Mouse (Mus musculus) kidney, postnatal 0 days (tissue): ENCODE measurements around the gene Fgfr2. TPM values are rescaled to one million over a fixed set of nuclear protein-coding genes. Genes with fewer than 3 reads are reported as not detected.

Source experiments
- ATAC-seq: fragments of 200-750 bp; cut with Nextera tagmentation; replicated peaks from 2 replicates; pipeline ENCODE4 v1.8.0; 2017; ENCODE audit warnings: low read depth, moderate number of reproducible peaks, moderate TSS enrichment, moderate library complexity; ENCODE audit not compliant: low FRiP score
- DNase-seq: peaks from one replicate; pipeline ENCODE4 v3.0.0-alpha.2; 2016; ENCODE audit warnings: low spot score
- H3K27ac ChIP-seq: fragments of 300-500 bp; sonication (generic); 2 replicates; pipeline ENCODE4 v1.5.1; 2014; ENCODE audit warnings: mild to moderate bottlenecking
- H3K27me3 ChIP-seq: fragments of 300-500 bp; sonication (generic); 2 replicates; pipeline ENCODE4 v1.6.1; 2014; ENCODE audit warnings: low read length, mixed read lengths; ENCODE audit not compliant: insufficient read depth
- H3K36me3 ChIP-seq: fragments of 300-500 bp; sonication (generic); 2 replicates; pipeline ENCODE4 v1.6.1; 2014; ENCODE audit warnings: low read length, mixed read lengths; ENCODE audit not compliant: insufficient read depth
- H3K4me1 ChIP-seq: fragments of 300-500 bp; sonication (generic); replicated peaks from 2 replicates; pipeline ENCODE4 v1.6.1; 2014; ENCODE audit warnings: antibody characterized with exemption, low read length, mixed read lengths; ENCODE audit not compliant: insufficient read depth
- H3K4me2 ChIP-seq: fragments of 300-500 bp; sonication (generic); 2 replicates; pipeline ENCODE4 v1.6.1; 2014; ENCODE audit warnings: mild to moderate bottlenecking, low read length, moderate library complexity, mixed read lengths
- H3K4me3 ChIP-seq: fragments of 300-500 bp; sonication (generic); replicated peaks from 2 replicates; pipeline ENCODE4 v1.5.1; 2014; ENCODE audit warnings: low read depth, low read length
- H3K9ac ChIP-seq: fragments of 300-500 bp; sonication (generic); 2 replicates; pipeline ENCODE4 v1.6.1; 2014; ENCODE audit warnings: low read depth, low read length
- H3K9me3 ChIP-seq: fragments of 300-500 bp; sonication (generic); replicated peaks from 2 replicates; pipeline ENCODE4 v1.6.1; 2016; ENCODE audit warnings: low read length, inconsistent platforms, mixed read lengths
- CTCF ChIP-seq: IDR thresholded peaks from 2 replicates; pipeline ENCODE4 v1.5.1; 2016; ENCODE audit warnings: antibody characterized with exemption, low read depth, mild to moderate bottlenecking, moderate library complexity
- whole genome bisulfite sequencing: fragments of 180-500 bp; shearing (Covaris S2); extraction: QIAGEN DNeasy Blood & Tissue Kit; methylation state at CpG from one replicate; pipeline ENCODE4 v1.1.7; 2014; 5-methylcytosine and 5-hydroxymethylcytosine counted together
- polyA plus RNA-seq: library from polyadenylated mRNA; unstranded; fragments of >200 nt; fragmentation: Nextera tagmentation; extraction: Ambion mirVana; gene quantifications from 2 replicates; pipeline ENCODE4 v1.2.1, GENCODE M21; 2015

Gene Fgfr2
- polyA plus RNA-seq, 1 experiment from 2014 or later, result 79.8 TPM

DNA sequence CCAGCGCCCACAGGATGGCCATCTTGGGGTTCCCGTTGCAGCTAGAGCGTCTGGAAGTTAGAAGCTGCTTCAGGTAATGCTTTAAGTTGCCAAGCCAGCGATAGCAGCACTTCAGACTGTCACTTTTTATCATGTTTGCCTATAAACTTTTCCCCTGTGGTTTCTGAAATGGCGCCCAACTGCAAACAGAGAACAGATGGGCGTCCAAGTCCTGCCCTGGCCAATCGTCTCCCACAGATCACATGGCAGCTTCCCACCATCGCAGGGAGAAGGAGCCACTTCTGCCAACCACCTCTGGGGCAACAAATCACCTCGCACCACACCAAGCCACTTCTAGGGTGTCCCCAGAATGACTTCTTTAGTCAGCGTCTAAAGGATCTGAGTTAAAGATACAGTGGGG, 2875.3 kb downstream of the Fgfr2 start:
- Histone ChIP-seq H3K27me3 (no peaks in the 10 kb centered on the region), H3K4me1 (peaks cover 48% of the 10 kb centered on the region), H3K9me3 (no peaks in the 10 kb centered on the region), H3K4me3 (no peak overlapping the region), H3K36me3 (no peaks in the 10 kb centered on the region), H3K27ac (no peak overlapping the region), H3K4me2 (no peak overlapping the region), H3K9ac (no peak overlapping the region)
- no peak for ATAC-seq
- 65% methylated on average over 10 of the region's 10 CpGs for WGBS
- TF ChIP-seq CTCF, result no peak
- no peak for DNase-seq

DNA sequence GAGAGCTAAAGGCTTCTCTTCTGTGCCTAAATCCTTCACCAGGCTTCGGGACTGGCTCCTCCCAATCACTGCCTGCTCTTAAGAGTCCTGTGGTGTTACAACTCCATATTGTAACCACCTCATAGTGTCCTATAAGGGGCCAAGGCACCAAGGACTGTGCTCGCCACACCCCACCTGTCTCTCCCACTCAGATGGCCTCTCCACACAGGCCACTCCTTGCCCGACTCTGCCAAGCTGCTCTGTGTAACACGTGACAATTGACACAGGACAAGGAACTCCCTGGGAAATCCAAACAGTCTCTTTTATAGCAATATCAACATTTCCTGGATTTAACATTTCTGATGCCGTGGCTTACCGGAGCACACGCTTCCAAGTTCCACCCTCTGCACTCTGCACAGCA, 2876.7 kb downstream of the Fgfr2 start:
- TF ChIP-seq CTCF, result no peak
- 37% methylated on average over 7 of the region's 7 CpGs for WGBS
- Histone ChIP-seq H3K4me1 (peaks cover 50% of the 10 kb centered on the region), H3K27ac (no peak overlapping the region), H3K4me2 (no peak overlapping the region), H3K9me3 (no peaks in the 10 kb centered on the region), H3K4me3 (no peak overlapping the region), H3K9ac (no peak overlapping the region), H3K36me3 (no peaks in the 10 kb centered on the region), H3K27me3 (no peaks in the 10 kb centered on the region)
- ATAC-seq (no peak), DNase-seq (no peak)

DNA sequence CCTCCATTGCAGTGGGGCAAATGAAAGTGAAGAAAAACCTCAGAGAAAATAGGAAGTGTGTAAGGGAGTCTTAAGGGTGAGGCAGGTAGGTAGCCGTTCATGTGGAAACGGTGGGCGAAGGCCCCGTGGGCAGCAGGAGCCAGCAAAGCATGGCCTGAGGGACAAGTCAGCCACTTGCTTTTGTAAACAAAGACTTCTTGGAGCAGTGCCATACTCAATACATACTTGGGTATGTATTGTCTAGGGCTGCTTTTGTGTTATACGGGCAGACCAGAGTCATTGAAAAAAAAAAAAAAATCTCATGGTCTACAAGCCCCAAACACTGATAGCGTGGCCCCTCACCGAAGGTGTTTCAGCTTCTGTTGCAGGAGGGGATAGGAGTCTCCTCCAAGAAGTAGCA, 2878.6 kb downstream of the Fgfr2 start:
- H3K36me3 ChIP-seq, result no peaks in the 10 kb centered on the region
- no peak overlapping the region for H3K4me2 ChIP-seq
- no peak for TF ChIP-seq CTCF
- peaks cover 48% of the 10 kb centered on the region for H3K4me1 ChIP-seq
- no peak overlapping the region for H3K4me3 ChIP-seq
- WGBS, result 46% methylated on average over 7 of the region's 7 CpGs
- ATAC-seq, result no peak
- no peak for DNase-seq
- H3K9ac ChIP-seq, result no peak overlapping the region
- H3K27me3 ChIP-seq, result no peaks in the 10 kb centered on the region
- no peaks in the 10 kb centered on the region for H3K9me3 ChIP-seq
- 0 out of 2 replicates have a peak overlapping the region, but pooled peaks have one; percentile 36 for H3K27ac ChIP-seq

DNA sequence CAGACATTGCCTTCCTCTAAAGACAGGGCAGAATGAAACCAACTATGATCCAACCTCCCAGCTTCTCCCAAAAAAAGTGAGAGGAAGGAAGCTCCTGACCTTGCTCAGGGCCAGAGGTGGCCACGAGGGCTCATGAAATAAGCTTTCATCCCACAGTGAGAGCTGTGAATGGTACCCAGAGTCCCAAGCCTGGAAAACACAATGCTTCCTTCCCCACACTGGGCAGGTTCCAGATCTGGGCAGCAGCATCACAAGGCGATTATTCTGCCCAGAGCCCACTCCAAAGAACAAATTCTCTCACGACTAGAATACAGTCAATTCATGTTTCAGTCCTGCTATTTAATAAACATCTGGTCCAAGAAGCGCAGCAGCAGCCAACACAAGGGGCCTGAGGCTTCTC, 2879.3 kb downstream of the Fgfr2 start:
- no peak for DNase-seq
- Histone ChIP-seq H3K27ac (no peak overlapping the region), H3K4me2 (no peak overlapping the region), H3K27me3 (no peaks in the 10 kb centered on the region), H3K9me3 (no peaks in the 10 kb centered on the region), H3K4me3 (no peak overlapping the region), H3K9ac (no peak overlapping the region), H3K4me1 (peaks cover 44% of the 10 kb centered on the region), H3K36me3 (no peaks in the 10 kb centered on the region)
- WGBS, result 76% methylated on average over 4 of the region's 4 CpGs
- ATAC-seq, result no peak
- TF ChIP-seq CTCF, result no peak

DNA sequence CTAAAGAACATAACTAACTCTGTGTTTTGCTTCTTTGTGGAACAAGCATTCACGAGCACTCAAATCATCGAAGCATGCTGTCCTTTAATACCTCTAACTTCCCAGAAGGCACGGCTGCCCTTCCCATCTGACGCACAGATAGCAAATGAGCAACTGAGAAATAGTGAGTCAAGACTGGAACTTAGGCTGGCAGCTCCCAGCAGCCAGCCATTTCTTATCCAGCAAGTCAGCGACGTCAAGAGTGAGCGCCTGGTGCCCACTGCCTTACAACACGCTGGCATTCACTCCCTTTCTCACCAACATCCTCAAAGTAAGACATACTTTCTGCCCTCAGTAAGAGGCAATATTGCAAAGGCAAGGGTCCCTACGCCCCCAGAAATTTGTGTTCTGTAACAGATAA, 2883.0 kb downstream of the Fgfr2 start:
- no peaks in the 10 kb centered on the region for H3K36me3 ChIP-seq
- H3K4me2 ChIP-seq, result no peak overlapping the region
- peaks cover 22% of the 10 kb centered on the region for H3K4me1 ChIP-seq
- H3K27ac ChIP-seq, result no peak overlapping the region
- H3K9me3 ChIP-seq, result no peaks in the 10 kb centered on the region
- no peak overlapping the region for H3K4me3 ChIP-seq
- DNase-seq (no peak), ATAC-seq (no peak)
- no peak for TF ChIP-seq CTCF
- 64% methylated on average over 9 of the region's 9 CpGs for WGBS
- no peak overlapping the region for H3K9ac ChIP-seq
- no peaks in the 10 kb centered on the region for H3K27me3 ChIP-seq

DNA sequence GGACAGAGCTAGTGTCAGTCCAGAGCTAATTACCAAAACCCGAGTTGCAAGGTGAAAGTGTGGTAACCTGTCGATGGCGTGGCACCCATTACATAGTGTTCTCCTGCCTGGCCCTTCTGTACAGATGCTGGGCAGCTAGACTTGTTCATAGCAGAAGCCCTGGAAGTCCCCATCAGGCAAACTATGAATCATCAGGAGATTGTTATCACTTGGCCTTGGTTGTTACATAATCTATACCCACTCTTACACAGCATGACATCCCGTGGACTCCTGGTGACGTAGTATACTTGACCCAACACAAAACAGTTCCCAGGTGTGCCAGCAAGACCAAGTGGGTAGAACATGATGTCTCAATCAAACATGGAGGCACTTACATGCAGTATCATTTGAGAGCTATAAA, 2885.9 kb downstream of the Fgfr2 start:
- no peak for TF ChIP-seq CTCF
- WGBS, result 71% methylated on average over 5 of the region's 5 CpGs
- DNase-seq, result no peak
- Histone ChIP-seq H3K36me3 (no peaks in the 10 kb centered on the region), H3K27ac (no peak overlapping the region), H3K9ac (no peak overlapping the region), H3K4me3 (no peak overlapping the region), H3K4me1 (peaks cover 22% of the 10 kb centered on the region), H3K9me3 (no peaks in the 10 kb centered on the region), H3K4me2 (no peak overlapping the region), H3K27me3 (no peaks in the 10 kb centered on the region)
- ATAC-seq, result no peak

DNA sequence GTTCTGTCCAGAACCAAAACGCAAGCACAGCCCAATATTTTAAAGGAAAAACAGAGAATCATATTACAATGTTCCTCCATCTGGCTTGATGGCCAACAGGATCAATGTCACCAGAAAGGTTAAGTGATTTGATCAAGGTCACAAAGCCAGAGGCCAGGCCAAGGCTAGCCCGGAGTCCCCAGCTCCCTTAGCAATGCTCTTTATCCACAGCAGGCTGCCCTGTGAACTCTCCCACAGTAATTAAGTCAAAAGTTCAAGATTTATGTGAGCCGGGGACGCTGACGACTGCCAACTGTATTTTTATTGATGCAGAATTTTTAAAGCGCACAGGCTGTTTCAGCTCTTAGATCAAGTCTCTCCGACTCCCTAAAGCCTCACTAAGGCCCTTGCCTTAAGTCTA, 2889.4 kb downstream of the Fgfr2 start:
- Histone ChIP-seq H3K27ac (no peak overlapping the region; the same call in 1 of the 2 replicates), H3K4me3 (no peak overlapping the region), H3K27me3 (no peaks in the 10 kb centered on the region), H3K4me2 (no peak overlapping the region), H3K9me3 (no peaks in the 10 kb centered on the region), H3K4me1 (peaks cover 6% of the 10 kb centered on the region; the same call in 1 of the 2 replicates), H3K36me3 (no peaks in the 10 kb centered on the region), H3K9ac (no peak overlapping the region)
- peak; percentile 91 for DNase-seq
- TF ChIP-seq CTCF, result 0 out of 2 replicates have a peak, but pooled peaks have one; percentile 8
- peak; percentile 63 for ATAC-seq
- 13% methylated on average over 7 of the region's 7 CpGs for WGBS
